Mouse (Mus musculus) limb, embryonic 15.5 days (tissue): Measurements from ENCODE around the gene Cdkn1c. TPM values are rescaled to one million over a fixed set of nuclear protein-coding genes. Genes with fewer than 3 reads are reported as not detected.
A peak's percentile ranks its signal among the peaks of the same experiment; 100 is the strongest.

Experiments used
- ATAC-seq: fragments of 200-750 bp; cut with Nextera tagmentation; 2 replicates; pipeline ENCODE4 v1.8.0; 2017; ENCODE audit warnings: low read depth, moderate TSS enrichment; ENCODE audit not compliant: insufficient number of reproducible peaks, low FRiP score, low TSS enrichment
- H3K27ac ChIP-seq: fragments of 300-500 bp; sonication (generic); 2 replicates; pipeline ENCODE4 v1.5.1; 2015; ENCODE audit warnings: moderate library complexity, mild to moderate bottlenecking, inconsistent platforms
- H3K27me3 ChIP-seq: fragments of 300-500 bp; sonication (generic); 2 replicates; pipeline ENCODE4 v1.6.1; 2015; ENCODE audit warnings: inconsistent platforms
- H3K36me3 ChIP-seq: fragments of 300-500 bp; sonication (generic); 2 replicates; pipeline ENCODE4 v1.6.1; 2015; ENCODE audit warnings: inconsistent platforms
- H3K4me1 ChIP-seq: fragments of 300-500 bp; sonication (generic); 2 replicates; pipeline ENCODE4 v1.6.1; 2015; ENCODE audit warnings: inconsistent platforms
- H3K4me2 ChIP-seq: fragments of 300-500 bp; sonication (generic); 2 replicates; pipeline ENCODE4 v1.6.1; 2015; ENCODE audit warnings: mild to moderate bottlenecking, inconsistent platforms
- H3K4me3 ChIP-seq: fragments of 300-500 bp; sonication (generic); 2 replicates; pipeline ENCODE4 v1.5.1; 2015; ENCODE audit warnings: mild to moderate bottlenecking, inconsistent platforms
- H3K9ac ChIP-seq: fragments of 300-500 bp; sonication (generic); 2 replicates; pipeline ENCODE4 v1.6.1; 2015; ENCODE audit warnings: inconsistent platforms
- H3K9me3 ChIP-seq: fragments of 300-500 bp; sonication (generic); 2 replicates; pipeline ENCODE4 v1.6.1; 2016; ENCODE audit warnings: inconsistent platforms
- WGBS: fragments of 180-500 bp; shearing (Covaris S2); methylation state at CpG from one replicate; pipeline ENCODE4 v1.1.7; 2015; 5-methylcytosine and 5-hydroxymethylcytosine counted together
- polyA plus RNA-seq: library from polyadenylated mRNA; unstranded; fragments of >200 nt; fragmentation: Nextera tagmentation; extraction: Ambion mirVana; gene quantifications from 2 replicates; pipeline ENCODE4 v1.2.1, GENCODE M21; 2015

Gene Cdkn1c
- 1,248 and 1,513 TPM in 2 replicates for polyA plus RNA-seq

DNA sequence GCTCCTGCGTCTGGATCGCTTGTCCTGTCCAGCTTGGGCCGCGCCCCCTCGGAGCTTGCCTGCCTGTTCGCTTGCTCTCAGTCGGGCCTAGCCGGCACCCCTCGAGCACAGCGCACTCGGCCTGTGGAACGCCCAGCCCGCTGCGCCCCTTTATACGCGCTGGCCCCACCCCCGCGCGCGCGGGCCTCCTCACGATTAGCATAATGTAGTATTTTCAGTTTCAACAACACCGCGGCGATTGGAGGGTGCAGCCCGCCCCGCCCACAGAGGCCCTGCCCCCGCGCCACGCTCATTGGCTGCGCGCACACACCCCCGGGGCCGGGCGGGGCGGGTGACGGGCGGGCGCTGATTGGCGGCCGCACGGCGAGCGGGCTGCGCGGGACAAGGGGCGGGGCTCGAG, at the start of gene Cdkn1c:
Gene Cdkn1c (minus strand): TSS at position 177 of the 400 bp plus-strand sequence.
- Histone ChIP-seq H3K9me3 (peaks cover 16% of the 10 kb centered on the region), H3K4me3 (peak within 1 kb of the TSS; percentile 59), H3K36me3 (no peaks in the 10 kb centered on the region), H3K4me2 (peak within 1 kb of the TSS; percentile 49), H3K4me1 (peaks cover 48% of the 10 kb centered on the region), H3K9ac (peak within 1 kb of the TSS; percentile 68), H3K27ac (peak within 1 kb of the TSS; percentile 87), H3K27me3 (peaks cover 4% of the 10 kb centered on the region; the same call in 1 of the 2 replicates)
- peak; percentile 84 for ATAC-seq
- WGBS = 35% methylated on average over 44 of the region's 48 CpGs

DNA sequence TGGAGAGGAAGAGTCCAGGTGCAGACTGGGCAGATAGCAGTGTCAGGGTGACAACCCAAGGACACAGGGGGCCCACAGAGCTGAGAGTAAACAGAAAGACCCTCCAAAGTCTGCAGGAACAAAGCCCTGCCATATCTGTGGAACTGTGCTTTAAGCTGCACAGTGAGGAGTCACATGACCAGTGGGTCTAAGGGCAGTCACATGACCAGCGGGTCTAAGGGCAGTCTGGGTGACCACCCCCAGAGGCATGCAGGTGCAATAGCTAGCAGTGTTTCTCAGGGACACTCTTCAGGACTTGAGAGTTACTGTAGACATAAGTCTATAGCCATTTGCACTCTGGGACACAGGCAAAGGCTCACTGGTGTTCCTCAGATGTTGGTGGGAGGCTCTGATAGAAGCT, 48.7 kb upstream of the Cdkn1c start:
- H3K9me3 ChIP-seq = no peaks in the 10 kb centered on the region
- ATAC-seq = no peak
- H3K27me3 ChIP-seq = peaks cover 3% of the 10 kb centered on the region; the same call in 1 of the 2 replicates
- no peaks in the 10 kb centered on the region for H3K4me1 ChIP-seq
- no peak overlapping the region for H3K9ac ChIP-seq
- peaks cover 27% of the 10 kb centered on the region for H3K36me3 ChIP-seq
- H3K4me2 ChIP-seq = no peak overlapping the region
- 75% methylated on average over 1 of the region's 1 CpGs for WGBS
- no peak overlapping the region for H3K27ac ChIP-seq
- H3K4me3 ChIP-seq = no peak overlapping the region

DNA sequence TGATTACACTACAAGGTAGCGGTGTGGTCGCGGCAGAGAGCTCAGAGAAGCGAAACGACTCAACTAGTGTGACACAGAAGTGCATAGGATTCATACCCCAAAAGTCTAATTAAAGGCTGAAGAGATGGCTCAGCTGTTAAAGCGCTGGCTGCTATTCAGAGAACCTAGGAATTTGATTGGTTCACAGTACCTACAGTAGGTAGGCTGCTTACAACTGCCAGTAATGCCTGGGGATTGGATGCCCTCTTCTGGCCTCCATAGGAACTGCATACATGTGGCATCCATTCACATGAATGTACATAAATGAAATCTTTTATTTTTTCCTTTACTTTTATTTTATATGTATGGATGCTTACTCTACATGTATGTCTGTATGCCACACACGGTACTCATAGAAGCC, 45.8 kb upstream of the Cdkn1c start:
- Histone ChIP-seq H3K27ac (no peak overlapping the region), H3K4me1 (peaks cover 15% of the 10 kb centered on the region), H3K9me3 (no peaks in the 10 kb centered on the region)

GRCm38 (mm10) chr7:143506271-143506670, 45.4 kb upstream of the Cdkn1c start:
- Histone ChIP-seq H3K4me2 (no peak overlapping the region), H3K4me3 (no peak overlapping the region), H3K27ac (no peak overlapping the region), H3K27me3 (peaks cover 26% of the 10 kb centered on the region), H3K9me3 (no peaks in the 10 kb centered on the region), H3K36me3 (no peaks in the 10 kb centered on the region), H3K9ac (no peak overlapping the region), H3K4me1 (peaks cover 19% of the 10 kb centered on the region)
- no peak for ATAC-seq
- WGBS = 64% methylated on average over 7 of the region's 7 CpGs

More for the DNA sequence above, 45.8 kb upstream of the Cdkn1c start:
- Histone ChIP-seq H3K27me3 (peaks cover 22% of the 10 kb centered on the region), H3K9ac (no peak overlapping the region), H3K4me3 (no peak overlapping the region), H3K36me3 (no peaks in the 10 kb centered on the region), H3K4me2 (no peak overlapping the region)
- no peak for ATAC-seq
- 25% methylated on average over 7 of the region's 7 CpGs for WGBS

DNA sequence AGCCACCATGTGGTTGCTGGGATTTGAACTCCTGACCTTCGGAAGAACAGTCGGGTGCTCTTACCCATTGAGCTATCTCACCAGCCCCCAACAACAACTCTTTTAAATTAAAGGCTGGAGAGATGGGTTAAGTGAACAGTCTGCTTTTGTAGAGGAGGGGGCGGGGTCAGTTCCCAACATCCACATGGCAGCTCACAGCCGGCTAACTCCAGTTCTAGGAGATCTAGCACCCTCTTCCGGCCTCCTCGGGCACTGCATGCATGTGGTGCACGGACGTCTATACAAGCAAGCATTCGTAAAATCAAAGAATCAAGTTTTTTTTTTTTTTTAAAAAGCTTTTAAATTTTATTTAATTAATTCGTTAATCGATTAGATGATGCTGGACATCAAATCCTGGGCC, 45.0 kb upstream of the Cdkn1c start:
- no peaks in the 10 kb centered on the region for H3K9me3 ChIP-seq
- WGBS = 25% methylated on average over 11 of the region's 11 CpGs
- no peak overlapping the region for H3K4me3 ChIP-seq
- no peaks in the 10 kb centered on the region for H3K36me3 ChIP-seq
- ATAC-seq = no peak
- no peak overlapping the region for H3K4me2 ChIP-seq
- H3K27me3 ChIP-seq = peaks cover 31% of the 10 kb centered on the region
- H3K9ac ChIP-seq = no peak overlapping the region
- peaks cover 21% of the 10 kb centered on the region for H3K4me1 ChIP-seq
- no peak overlapping the region for H3K27ac ChIP-seq

GRCm38 (mm10) chr7:143505411-143505810, 44.6 kb upstream of the Cdkn1c start:
- Histone ChIP-seq H3K4me2 (no peak overlapping the region), H3K36me3 (no peaks in the 10 kb centered on the region), H3K9ac (no peak overlapping the region), H3K27ac (no peak overlapping the region), H3K27me3 (peaks cover 35% of the 10 kb centered on the region), H3K4me3 (no peak overlapping the region), H3K9me3 (no peaks in the 10 kb centered on the region), H3K4me1 (peaks cover 23% of the 10 kb centered on the region)
- ATAC-seq = no peak
- WGBS = 82% methylated on average over 2 of the region's 2 CpGs

DNA sequence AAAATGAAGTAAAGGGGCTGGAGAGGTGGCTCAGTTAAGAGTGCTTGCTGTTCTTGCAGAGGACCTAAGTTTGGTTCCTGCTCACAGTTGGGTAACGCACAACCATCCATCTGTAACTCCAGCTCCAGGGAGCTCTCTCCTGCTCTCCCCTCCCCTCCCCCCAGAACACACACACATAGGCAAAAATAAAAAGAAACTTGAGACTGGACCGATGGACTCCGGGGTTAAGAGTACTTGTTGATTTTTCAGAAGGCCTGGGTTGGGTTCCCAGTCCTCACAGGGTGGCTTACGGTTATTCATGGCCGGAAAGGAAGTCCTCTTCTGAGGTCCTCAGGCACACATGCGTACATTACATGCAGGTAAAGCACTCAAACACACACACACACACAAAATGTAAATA, 43.1 kb upstream of the Cdkn1c start:
- H3K9ac ChIP-seq = no peak overlapping the region
- H3K36me3 ChIP-seq = no peaks in the 10 kb centered on the region
- peaks cover 44% of the 10 kb centered on the region for H3K27me3 ChIP-seq
- H3K4me1 ChIP-seq = peaks cover 23% of the 10 kb centered on the region
- H3K4me3 ChIP-seq = no peak overlapping the region
- H3K27ac ChIP-seq = no peak overlapping the region
- no peaks in the 10 kb centered on the region for H3K9me3 ChIP-seq
- ATAC-seq = no peak
- no peak overlapping the region for H3K4me2 ChIP-seq
- WGBS = 88% methylated on average over 6 of the region's 6 CpGs

- no peak for ATAC-seq
- no peaks in the 10 kb centered on the region for H3K9me3 ChIP-seq
- H3K27ac ChIP-seq = no peak within 1 kb of the TSS
- peak within 1 kb of the TSS; percentile 40 for H3K9ac ChIP-seq
- peaks cover 23% of the 10 kb centered on the region for H3K4me1 ChIP-seq
- H3K36me3 ChIP-seq = no peaks in the 10 kb centered on the region
- peak within 1 kb of the TSS; percentile 49 for H3K4me3 ChIP-seq
- 2% methylated on average over 51 of the region's 51 CpGs for WGBS
- peak within 1 kb of the TSS; percentile 92 for H3K4me2 ChIP-seq
- H3K27me3 ChIP-seq = peaks cover 44% of the 10 kb centered on the region
These were observed 41.8 kb upstream of the Cdkn1c start, which contains the start of gene Phlda2 for GRCm38 (mm10) chr7:143502418-143503200. Gene Phlda2, minus strand, starts transcription at chr7:143503150.

DNA sequence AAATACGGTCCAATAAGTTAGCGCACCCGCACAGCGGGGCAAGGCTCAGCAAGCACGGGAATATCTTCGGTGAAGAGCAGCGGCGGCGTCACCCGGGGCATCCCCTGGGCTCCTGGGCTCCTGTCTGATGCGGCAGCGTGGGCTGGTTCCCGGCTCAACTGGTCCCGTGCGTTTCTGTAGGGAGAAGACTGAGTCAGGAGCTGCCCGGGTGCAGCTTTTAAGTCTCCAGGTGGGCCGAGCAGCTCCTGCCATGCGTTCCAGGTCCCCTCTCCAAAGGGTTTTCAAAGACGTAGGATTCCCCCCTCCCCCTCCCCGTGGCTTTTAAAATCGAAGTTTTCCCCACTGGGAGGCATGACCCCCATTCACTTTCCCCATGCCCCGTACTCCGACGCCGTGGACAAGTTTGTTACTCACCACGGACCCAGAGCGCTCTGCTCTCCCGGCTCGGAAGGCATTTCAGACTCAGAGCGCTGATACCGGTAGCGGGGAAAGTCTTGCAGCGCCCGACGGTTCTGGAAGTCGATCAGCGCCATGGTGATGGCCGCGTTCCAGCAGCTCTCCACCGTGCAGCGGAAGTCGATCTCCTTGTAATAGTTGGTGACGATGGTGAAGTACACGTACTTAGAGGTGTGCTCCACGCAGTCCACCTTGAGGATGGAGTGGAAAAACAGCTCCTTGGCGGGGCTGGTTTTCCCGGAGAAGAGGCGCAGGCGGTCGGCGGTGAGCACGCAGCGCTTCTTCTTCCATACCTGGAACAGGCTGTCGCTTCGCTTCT, 41.0 kb upstream of the Cdkn1c start:
- Histone ChIP-seq H3K9ac (peak overlapping the region; percentile 40), H3K4me1 (peaks cover 23% of the 10 kb centered on the region), H3K4me3 (peak overlapping the region; percentile 49), H3K27ac (no peak overlapping the region), H3K9me3 (no peaks in the 10 kb centered on the region), H3K36me3 (no peaks in the 10 kb centered on the region), H3K27me3 (peaks cover 44% of the 10 kb centered on the region), H3K4me2 (peak overlapping the region; percentile 92)
- WGBS = 1% methylated on average over 55 of the region's 55 CpGs
- no peak for ATAC-seq

DNA sequence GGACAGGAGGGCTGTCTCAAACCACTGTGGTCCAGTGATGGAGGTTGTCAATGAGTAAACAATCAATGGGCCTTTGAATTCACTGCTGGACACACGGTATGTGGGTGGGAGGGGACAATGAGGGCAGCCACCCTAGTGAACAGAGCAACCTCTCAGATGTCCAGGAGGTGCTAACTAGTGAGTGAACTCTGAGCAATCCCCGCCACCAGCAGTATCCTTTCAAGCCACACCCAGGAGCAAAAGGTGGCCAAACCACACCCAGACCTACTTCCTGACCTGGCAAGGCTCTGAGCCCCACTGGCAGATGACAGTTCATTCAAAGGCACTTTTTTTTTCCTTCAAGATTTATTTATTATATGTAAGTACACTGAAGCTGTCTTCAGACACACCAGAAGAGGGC, 40.1 kb upstream of the Cdkn1c start:
- Histone ChIP-seq H3K4me2 (no peak overlapping the region), H3K27ac (no peak overlapping the region), H3K27me3 (peaks cover 41% of the 10 kb centered on the region), H3K4me3 (no peak overlapping the region), H3K4me1 (peaks cover 23% of the 10 kb centered on the region), H3K36me3 (no peaks in the 10 kb centered on the region), H3K9me3 (no peaks in the 10 kb centered on the region), H3K9ac (no peak overlapping the region)
- ATAC-seq = no peak
- 47% methylated on average over 2 of the region's 2 CpGs for WGBS

DNA sequence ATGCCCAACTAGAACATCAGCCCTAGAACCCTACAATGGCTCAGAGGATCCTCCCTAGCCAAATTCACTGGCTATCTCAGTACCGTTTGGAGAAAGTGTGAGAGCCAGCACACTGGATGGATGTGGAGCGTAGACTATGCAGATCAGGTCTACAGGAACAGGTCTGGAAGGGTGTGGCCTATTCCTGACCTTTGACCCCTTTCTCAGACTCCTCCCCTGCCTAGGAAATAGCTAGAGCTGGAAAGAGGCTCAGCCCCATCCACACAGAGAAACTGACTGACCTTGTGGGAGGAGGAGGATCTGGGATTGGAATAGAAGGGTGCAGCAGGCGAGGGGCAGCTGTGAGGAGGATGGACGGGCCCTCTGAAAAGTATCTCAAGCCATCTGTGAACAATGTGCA, 37.7 kb upstream of the Cdkn1c start:
- H3K9me3 ChIP-seq = no peaks in the 10 kb centered on the region
- H3K4me1 ChIP-seq = peaks cover 23% of the 10 kb centered on the region
- H3K27ac ChIP-seq = no peak overlapping the region
- H3K36me3 ChIP-seq = no peaks in the 10 kb centered on the region
- H3K4me3 ChIP-seq = no peak overlapping the region
- WGBS = 91% methylated on average over 4 of the region's 4 CpGs
- ATAC-seq = no peak
- H3K4me2 ChIP-seq = no peak overlapping the region
- no peak overlapping the region for H3K9ac ChIP-seq
- peaks cover 41% of the 10 kb centered on the region for H3K27me3 ChIP-seq
